In genomic region chr6:128272754-128273153, GRCm38 (mm10) we compare ENCODE assay signal across 21 mouse cellular contexts. TPM values are rescaled to one million over a fixed set of nuclear protein-coding genes. Genes with fewer than 3 reads are reported as not detected.
A peak's percentile ranks its signal among the peaks of the same experiment; 100 is the strongest.
DNase-seq lines count a peak whose midpoint lies in the region; ATAC-seq lines count a peak whose summit lies in the region.
"Had no signal": no experiment of that assay in that cellular context is flagged by ENCODE, and none has a peak within 500 bp of the region (broad histone marks: within the 10 kb centered on the region; RNA-seq: fewer than 3 reads in every experiment).

No protein-coding gene starts in this region.

- ATAC-seq in monocyte, adult 5-6 weeks (replicated peaks; ENCODE audit: insufficient number of reproducible peaks, low FRiP score, low TSS enrichment, poor library complexity, severe bottlenecking): no peak
- ATAC-seq: activated CD4-positive, CD25-positive, alpha-beta regulatory T cell, adult 4 months; CD4-positive, CD25-positive, alpha-beta regulatory T cell, adult 4 months; forebrain, embryonic 14.5 days; forebrain, embryonic 16.5 days; Patski had no signal

- DNase-seq in cerebellum, adult 18-20 months: peak; percentile 27 to 54
- DNase-seq in cerebellum, adult 9-11 months: no peak
- DNase-seq in cerebellum, postnatal 25 days: peak; percentile 39 to 55
- DNase-seq in cerebellum, adult 11-12 months: no peak
- DNase-seq in 3T3-L1 (ENCODE audit: low read depth, low spot score): peak; percentile 32
- peak; percentile 73 for DNase-seq in brain, adult 2 months (ENCODE audit: low read depth, low spot score)
- DNase-seq in kidney, postnatal 14 days: no peak
- DNase-seq: adrenal gland, adult 8-10 months; adrenal gland, postnatal 14 days; adrenal gland, postnatal 36 days; B cell, adult 2 months; embryo, embryonic 11 days; gastrocnemius, adult 2 months had no signal

RNA-seq across cellular contexts. Expression of gene Tead4, which starts 27.9 kb away (rescaled TPM):
- total RNA-seq in monocyte, adult 5-6 weeks (2017): not detected in 3 replicates
- total RNA-seq: CH12.LX; common myeloid progenitor, adult 5-6 weeks had no signal

Comparison
In these comparisons a context has a peak if more than half of its experiments do, and no peak if none do; other contexts are left out.
1. DNase-seq: peak in cerebellum, adult 18-20 months (2 of 2), cerebellum, postnatal 25 days (2 of 2), 3T3-L1 (single experiment) and brain, adult 2 months (single experiment); none in cerebellum, adult 9-11 months (single experiment), cerebellum, adult 11-12 months (single experiment) and kidney, postnatal 14 days (single experiment).